Mouse (Mus musculus): Measurements from ENCODE around the gene Sirt4. TPM values are rescaled to one million over a fixed set of nuclear protein-coding genes. Genes with fewer than 3 reads are reported as not detected.

The Sirt4 gene
- polyA plus RNA-seq (2017; shearing (Covaris generic)): 10 to 100 TPM; 11.7 to 14.5 TPM

GRCm38 (mm10) chr5:115483947-115484920 lies at the start of gene Sirt4:
Gene Sirt4 (minus strand): TSS chr5:115484725.

GRCm38 (mm10) chr5:115506454-115507201 lies 22.1 kb upstream of the Sirt4 start, which contains the start of gene Pxn:
Gene Pxn (plus strand): TSS chr5:115506676.

DNA sequence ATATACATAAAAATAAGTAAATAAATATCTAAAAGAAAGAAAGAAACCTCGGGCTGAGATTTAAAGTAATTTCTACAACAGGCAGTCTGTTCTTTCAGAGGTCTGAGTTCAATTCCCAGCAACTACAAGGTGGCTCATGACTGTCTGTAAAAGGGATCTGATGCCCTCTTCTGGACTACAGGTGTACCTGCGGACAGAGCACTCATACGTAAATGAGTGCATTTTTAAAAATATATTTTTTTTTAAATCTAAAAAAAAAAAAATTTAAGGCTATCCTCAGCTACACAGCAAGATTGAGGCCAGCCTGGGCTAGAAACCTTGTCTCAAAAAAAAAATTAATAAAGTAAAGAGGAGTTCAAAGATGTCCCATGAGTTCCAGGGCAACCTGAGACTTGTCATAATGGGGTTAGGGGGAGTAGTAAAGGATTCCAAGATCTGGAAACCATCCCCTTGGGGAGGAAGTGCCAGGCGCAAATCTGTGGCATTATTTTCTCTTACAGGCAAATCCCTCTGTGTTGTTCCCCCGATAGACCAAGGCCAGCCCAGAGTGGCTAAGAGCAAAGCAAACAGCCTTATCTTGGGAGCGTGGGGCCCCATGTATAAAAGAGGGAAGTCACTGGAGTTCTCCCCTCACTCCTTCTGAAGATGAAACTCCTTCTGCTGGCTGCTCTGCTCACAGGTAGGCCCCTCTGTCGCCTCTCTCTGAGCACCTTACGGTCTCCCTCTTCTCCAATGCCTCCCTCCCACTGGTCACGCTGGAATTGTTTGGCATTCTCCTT lies 18.7 kb downstream of the Sirt4 start, which contains the start of gene Pla2g1b:
Pla2g1b (plus strand) TSS at position 621 of the 779 bp plus-strand sequence.

DNA sequence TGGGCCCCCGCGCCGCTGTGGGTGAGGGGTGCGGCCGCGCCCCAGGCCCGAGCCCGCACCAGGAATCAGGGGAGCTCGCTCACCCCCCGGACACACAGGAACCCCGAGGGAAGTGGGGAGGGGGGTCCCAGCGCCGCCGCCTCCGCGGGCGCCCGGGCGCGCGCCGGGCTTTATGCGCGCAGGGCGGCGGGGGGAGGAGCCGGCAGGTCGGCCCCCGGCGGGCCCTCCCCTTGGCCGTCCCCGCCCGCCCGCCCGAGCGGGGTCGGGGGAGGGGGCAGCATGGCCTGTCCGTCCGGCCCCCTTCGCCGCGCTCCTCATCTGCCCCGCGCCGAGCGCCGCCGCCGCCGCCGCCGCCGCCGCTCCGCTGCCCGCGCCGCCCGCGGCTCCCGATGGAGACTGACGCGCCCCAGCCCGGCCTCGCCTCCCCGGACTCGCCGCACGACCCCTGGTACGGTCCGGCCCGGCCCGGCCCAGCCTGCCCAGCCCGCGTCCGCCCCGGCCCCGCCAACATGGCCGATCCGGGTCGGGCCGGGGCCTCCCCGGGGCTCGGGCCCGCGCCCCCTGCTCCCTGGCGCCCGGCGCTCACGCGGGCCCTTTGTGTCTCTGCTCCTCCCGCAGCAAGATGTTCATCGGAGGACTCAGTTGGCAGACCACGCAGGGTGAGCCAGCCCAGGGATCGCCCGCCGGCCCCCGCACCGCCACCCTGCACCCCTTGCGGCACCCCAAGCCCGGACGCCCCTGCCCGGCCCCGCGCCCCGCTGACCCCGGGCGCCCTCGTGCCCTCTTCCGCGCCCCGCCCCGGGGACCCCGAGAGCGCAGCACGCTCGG lies 55.0 kb downstream of the Sirt4 start, which contains the start of gene Msi1:
Msi1 (plus strand) TSS at position 241 of the 828 bp plus-strand sequence.

Other genes with a start within 250 kb of the Sirt4 start
- 100 to 1,000 TPM; 160 to 229 TPM for gene Pop5, start 248.9 kb downstream of the Sirt4 start, polyA plus RNA-seq (2017; shearing (Covaris generic))
- 100 to 1,000 TPM in 1 of 2 experiments, 10 to 100 TPM in 1; 91.3 to 145 TPM for gene Rnf10, start 211.8 kb downstream of the Sirt4 start, polyA plus RNA-seq (2017; shearing (Covaris generic))
- 10 to 100 TPM; 28.5 to 38.5 TPM for gene Coq5, start 205.1 kb downstream of the Sirt4 start, polyA plus RNA-seq (2017; shearing (Covaris generic))
- 100 to 1,000 TPM; 438 to 603 TPM for gene Dynll1, start 183.7 kb downstream of the Sirt4 start, polyA plus RNA-seq (2017; shearing (Covaris generic))
- gene Srsf9, start 157.5 kb downstream of the Sirt4 start, polyA plus RNA-seq (2017; shearing (Covaris generic)): 100 to 1,000 TPM; 126 to 162 TPM
- gene Gatc, start 143.5 kb downstream of the Sirt4 start, polyA plus RNA-seq (2017; shearing (Covaris generic)): 10 to 100 TPM; 20.3 to 23.1 TPM
- 10 to 100 TPM; 43.1 to 47.1 TPM for gene Triap1, start 143.5 kb downstream of the Sirt4 start, polyA plus RNA-seq (2017; shearing (Covaris generic))
- 100 to 1,000 TPM; 570 to 585 TPM for gene Cox6a1, start 135.7 kb downstream of the Sirt4 start, polyA plus RNA-seq (2017; shearing (Covaris generic))
- not detected for gene Msi1, start 55.1 kb downstream of the Sirt4 start, polyA plus RNA-seq (2017; shearing (Covaris generic))
- not detected for gene Pla2g1b, start 18.5 kb downstream of the Sirt4 start, polyA plus RNA-seq (2017; shearing (Covaris generic))
- gene Pxn, start 22.0 kb upstream of the Sirt4 start, polyA plus RNA-seq (2017; shearing (Covaris generic)): 10 to 100 TPM; 32.0 to 38.5 TPM
- gene Rplp0, start 74.7 kb upstream of the Sirt4 start, polyA plus RNA-seq (2017; shearing (Covaris generic)): 1,000 to 10,000 TPM; 1,681 to 2,683 TPM
- 10 to 100 TPM; 26.6 to 35.1 TPM for gene Gcn1l1, start 80.5 kb upstream of the Sirt4 start, polyA plus RNA-seq (2017; shearing (Covaris generic))
- 10 to 100 TPM; 22.0 to 23.0 TPM for gene Rab35, start 147.2 kb upstream of the Sirt4 start, polyA plus RNA-seq (2017; shearing (Covaris generic))
- gene Bicdl1, start 246.9 kb upstream of the Sirt4 start, polyA plus RNA-seq (2017; shearing (Covaris generic)): 10 to 100 TPM; 34.5 to 60.9 TPM

All from activated CD4-positive, CD25-positive, alpha-beta regulatory T cell (primary cell).